ENCODE assay signal across 23 mouse cellular contexts in the genomic region with DNA sequence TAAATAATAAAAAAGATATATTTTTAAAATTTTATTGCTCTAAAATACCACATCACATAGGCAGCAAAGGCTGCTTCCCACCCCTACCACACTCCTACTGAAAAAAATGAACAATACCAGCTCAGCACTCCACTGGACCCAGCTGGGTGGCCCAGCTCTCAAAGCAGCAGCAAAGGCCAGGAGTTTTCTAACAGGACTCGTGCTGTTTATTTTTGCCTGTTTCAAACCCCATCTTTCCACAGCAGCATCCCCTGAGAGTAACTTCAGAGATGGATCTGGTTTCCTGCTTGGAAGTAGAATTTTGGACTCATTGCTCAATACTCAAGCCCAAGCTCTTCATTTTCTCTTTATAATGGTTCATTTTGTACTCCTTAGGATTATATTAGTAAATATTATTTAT.
"Had no signal": no experiment of that assay in that cellular context is flagged by ENCODE, and none has a peak within 500 bp of the region (broad histone marks: within the 10 kb centered on the region; RNA-seq: fewer than 3 reads in every experiment).

No protein-coding gene starts in this region.

- H3K9me3 ChIP-seq: forebrain, embryonic 15.5 days; hindbrain, embryonic 13.5 days; hindbrain, embryonic 15.5 days; limb, embryonic 10.5 days; limb, embryonic 12.5 days; liver, embryonic 13.5 days; liver, embryonic 15.5 days had no signal

- DNase-seq: forebrain, postnatal 0 days; heart, postnatal 36 days; kidney, adult 18-20 months; kidney, adult 8-10 months; kidney, postnatal 10 days; kidney, postnatal 25 days; kidney, postnatal 4 days; liver; liver, embryonic 13.5 days; liver, postnatal 0 days had no signal

- H3K4me2 ChIP-seq: forebrain, embryonic 15.5 days; heart, embryonic 11.5 days; hindbrain, embryonic 13.5 days; hindbrain, embryonic 15.5 days; limb, embryonic 12.5 days; liver, embryonic 11.5 days; liver, embryonic 13.5 days; liver, embryonic 15.5 days had no signal

- H3K9ac ChIP-seq: forebrain, embryonic 15.5 days; forebrain, postnatal 0 days; hindbrain, embryonic 13.5 days; hindbrain, embryonic 15.5 days; limb, embryonic 12.5 days; liver, embryonic 13.5 days; liver, embryonic 15.5 days; liver, postnatal 0 days had no signal

- H3K36me3 ChIP-seq: forebrain, embryonic 15.5 days; limb, embryonic 10.5 days; limb, embryonic 12.5 days; liver, embryonic 13.5 days; liver, embryonic 15.5 days had no signal

- ATAC-seq: forebrain, embryonic 15.5 days; forebrain, postnatal 0 days; hindbrain, postnatal 0 days; intestine, embryonic 16.5 days; liver, postnatal 0 days had no signal

- H3K4me1 ChIP-seq: hindbrain, embryonic 13.5 days; hindbrain, embryonic 15.5 days; limb, embryonic 10.5 days; limb, embryonic 12.5 days; liver, embryonic 13.5 days; liver, embryonic 15.5 days had no signal

- H3K4me3 ChIP-seq: forebrain, embryonic 15.5 days; heart, adult 2 months; hindbrain, embryonic 13.5 days; hindbrain, embryonic 15.5 days; layer of hippocampus, adult 2 months; left cerebral cortex, adult 2 months; limb, embryonic 10.5 days; limb, embryonic 12.5 days; liver, embryonic 13.5 days; liver, embryonic 15.5 days had no signal

- H3K27me3 ChIP-seq: forebrain, embryonic 15.5 days; hindbrain, embryonic 13.5 days; hindbrain, embryonic 15.5 days; liver, embryonic 13.5 days; liver, embryonic 15.5 days had no signal

- H3K27ac ChIP-seq: forebrain, embryonic 15.5 days; heart, adult 2 months; hindbrain, embryonic 13.5 days; hindbrain, embryonic 15.5 days; hindbrain, postnatal 0 days; layer of hippocampus, adult 2 months; left cerebral cortex, adult 2 months; limb, embryonic 10.5 days; limb, embryonic 12.5 days; liver, embryonic 13.5 days; liver, embryonic 15.5 days had no signal
